ENCODE assay signal across 9 mouse cellular contexts in genomic region chr16:90046494-90047158, GRCm38 (mm10).
DNase-seq lines count a peak whose midpoint lies in the region; ATAC-seq and TF ChIP-seq lines count a peak whose summit lies in the region.
"Had no signal": no experiment of that assay in that cellular context is flagged by ENCODE, and none has a peak within 500 bp of the region (broad histone marks: within the 10 kb centered on the region; RNA-seq: fewer than 3 reads in every experiment).

No protein-coding gene starts in this region.

- TF ChIP-seq POLR2A in lung, adult 2 months (IDR thresholded peaks at IDR 0.05; ENCODE audit: borderline replicate concordance, extremely low read depth, low read depth, low read length), result no peak

- H3K4me2 ChIP-seq in kidney, postnatal 0 days (ENCODE audit: low read length), result no peak overlapping the region
- H3K4me2 ChIP-seq: liver, embryonic 13.5 days had no signal

- H3K27me3 ChIP-seq in kidney, postnatal 0 days (ENCODE audit: insufficient read depth, low read length), result no peaks in the 10 kb centered on the region
- H3K27me3 ChIP-seq: liver, embryonic 13.5 days had no signal

- H3K9me3 ChIP-seq in kidney, postnatal 0 days (replicated peaks; ENCODE audit: low read length), result no peaks in the 10 kb centered on the region
- H3K9me3 ChIP-seq: liver, embryonic 13.5 days had no signal

- peak; percentile 51 for DNase-seq in adrenal gland, postnatal 10 days
- DNase-seq in adrenal gland, adult 18-20 months (ENCODE audit: low spot score in 2 of 2), result no peak
- peak; percentile 13 to 16 for DNase-seq in lung, adult 18-20 months
- no peak for DNase-seq in lung, adult 2 months
- peak; percentile 79 for DNase-seq in kidney, postnatal 0 days (ENCODE audit: low spot score)
- peak; percentile 21 for DNase-seq in skeletal muscle tissue, adult 2 months (ENCODE audit: low read depth, low spot score)
- DNase-seq: liver, embryonic 13.5 days had no signal

- WGBS in lung, adult 2 months, result 63% methylated on average over 12 of the region's 12 CpGs
- 56% methylated on average over 12 of the region's 12 CpGs for WGBS in kidney, postnatal 0 days

- ATAC-seq in kidney, postnatal 0 days (replicated peaks; ENCODE audit: low FRiP score, low read depth), result no peak
- no peak for ATAC-seq in activated CD4-positive, CD25-positive, alpha-beta regulatory T cell, adult 4 months
- no peak for ATAC-seq in megakaryocyte progenitor cell, adult 5-6 weeks (replicated peaks; ENCODE audit: poor library complexity)

- no peak overlapping the region for H3K9ac ChIP-seq in kidney, postnatal 0 days (ENCODE audit: low read depth, low read length)
- H3K9ac ChIP-seq: liver, embryonic 13.5 days had no signal

- H3K36me3 ChIP-seq in kidney, postnatal 0 days (ENCODE audit: insufficient read depth, low read length), result no peaks in the 10 kb centered on the region
- H3K36me3 ChIP-seq: liver, embryonic 13.5 days had no signal

- H3K27ac ChIP-seq in kidney, postnatal 0 days, result peak overlapping the region; percentile 62
- H3K27ac ChIP-seq: liver, embryonic 13.5 days had no signal

- H3K4me3 ChIP-seq in lung, adult 2 months (replicated peaks; ENCODE audit: extremely low read depth, low read depth, low read length), result no peak overlapping the region
- no peak overlapping the region for H3K4me3 ChIP-seq in kidney, postnatal 0 days (replicated peaks; ENCODE audit: low read depth, low read length)
- H3K4me3 ChIP-seq: liver, embryonic 13.5 days had no signal

- H3K4me1 ChIP-seq in lung, adult 2 months (ENCODE audit: control insufficient read depth, insufficient read depth, low read length), result no peaks in the 10 kb centered on the region
- no peaks in the 10 kb centered on the region for H3K4me1 ChIP-seq in kidney, postnatal 0 days (replicated peaks; ENCODE audit: insufficient read depth, low read length)

- no peak for TF ChIP-seq CTCF in lung, adult 2 months (IDR thresholded peaks at IDR 0.05; ENCODE audit: insufficient read depth, low read length)
- TF ChIP-seq CTCF in kidney, postnatal 0 days (IDR thresholded peaks at IDR 0.05; ENCODE audit: low read depth), result no peak

Comparison
In these comparisons a context has a peak if more than half of its experiments do, and no peak if none do; other contexts are left out.
1. DNase-seq: peak in adrenal gland, postnatal 10 days (single experiment), lung, adult 18-20 months (2 of 2), kidney, postnatal 0 days (single experiment) and skeletal muscle tissue, adult 2 months (single experiment); none in adrenal gland, adult 18-20 months (0 of 2) and lung, adult 2 months (single experiment).